Mouse (Mus musculus) adrenal gland, postnatal 4 days (tissue): ENCODE results near the gene Tmem144. TPM values are rescaled to one million over a fixed set of nuclear protein-coding genes. Genes with fewer than 3 reads are reported as not detected.
A peak's percentile ranks its signal among the peaks of the same experiment; 100 is the strongest.

Experiments used
- DNase-seq, 2 experiments: peaks; one replicate each; pipeline ENCODE4 v3.0.0; 2021 to 2022; ENCODE audit warnings: low spot score in 2 of 2, mixed read lengths in 2 of 2
- total RNA-seq, 2 experiments: library from RNA; stranded (reverse); gene quantifications; 2 replicates each; pipeline ENCODE4 v1.2.3; 2021

The Tmem144 gene
- total RNA-seq, 2 experiments from 2014 or later = 11.3 to 13.4 TPM

- no peak for DNase-seq
Measured at GRCm38 (mm10) chr3:79866089-79866488, 13.5 kb upstream of the Tmem144 start.

GRCm38 (mm10) chr3:79864824-79865223, 12.3 kb upstream of the Tmem144 start:
- no peak for DNase-seq

DNA sequence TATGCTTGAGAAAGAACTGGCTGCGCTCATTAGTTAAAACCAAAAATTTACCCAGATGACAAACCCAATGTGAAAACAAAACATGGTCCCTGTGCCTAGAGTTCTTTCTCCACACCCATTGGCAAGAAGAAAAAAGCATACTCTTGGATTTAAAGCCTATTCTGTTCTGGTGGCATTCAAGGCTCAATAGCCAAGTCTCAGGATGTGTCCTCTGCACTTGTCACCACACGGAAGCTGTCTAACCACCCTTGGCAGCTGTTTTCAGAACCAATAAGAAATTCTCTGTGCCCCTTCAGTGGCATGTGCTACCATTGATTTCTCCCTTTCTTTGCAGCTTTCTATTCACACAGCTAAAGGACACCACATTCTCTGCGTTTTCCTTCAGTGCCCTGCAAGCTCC, 5.6 kb upstream of the Tmem144 start:
- DNase-seq = no peak

GRCm38 (mm10) chr3:79857780-79858179, 5.2 kb upstream of the Tmem144 start:
- no peak for DNase-seq

GRCm38 (mm10) chr3:79852108-79852507, 465 bp downstream of the Tmem144 start:
- no peak for DNase-seq

DNA sequence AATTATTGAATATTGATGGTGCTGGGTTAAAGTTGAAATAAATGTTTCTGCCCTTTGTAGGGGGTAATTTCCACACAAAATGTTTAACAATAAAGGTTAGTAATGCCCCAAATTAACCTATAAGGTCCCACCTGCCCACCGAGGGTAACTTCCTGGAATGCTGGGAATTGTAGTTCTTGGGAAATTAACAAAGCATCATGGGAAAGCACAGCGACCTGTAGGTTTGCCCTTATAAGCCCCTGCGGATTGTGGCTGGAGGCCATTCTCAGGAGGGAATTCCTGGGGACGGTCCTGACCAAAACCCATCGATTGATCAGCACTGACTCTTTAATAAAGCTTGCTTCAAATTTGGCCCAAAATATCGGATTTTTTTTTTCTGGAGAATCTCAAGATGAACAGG, 1.9 kb downstream of the Tmem144 start:
- no peak for DNase-seq

DNA sequence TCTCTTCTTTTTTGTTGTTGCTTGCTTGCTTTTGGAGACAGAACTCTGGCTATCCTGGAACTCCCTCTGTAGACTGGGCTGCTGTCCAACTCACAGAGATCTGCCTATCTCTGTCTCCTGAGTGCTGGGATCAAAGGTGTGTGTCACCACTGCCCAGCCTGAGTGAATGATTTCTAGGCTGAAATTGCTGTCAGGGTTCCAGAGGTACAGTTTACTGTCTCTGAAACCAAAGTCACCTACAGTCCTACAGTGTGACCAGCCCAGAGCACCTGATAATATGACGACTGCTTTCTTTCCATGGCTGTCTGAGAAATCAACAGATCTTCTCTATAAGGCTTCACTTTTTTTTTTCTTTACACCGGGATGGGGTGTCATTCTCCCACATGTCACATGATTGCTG, 3.0 kb downstream of the Tmem144 start:
- no peak for DNase-seq

DNA sequence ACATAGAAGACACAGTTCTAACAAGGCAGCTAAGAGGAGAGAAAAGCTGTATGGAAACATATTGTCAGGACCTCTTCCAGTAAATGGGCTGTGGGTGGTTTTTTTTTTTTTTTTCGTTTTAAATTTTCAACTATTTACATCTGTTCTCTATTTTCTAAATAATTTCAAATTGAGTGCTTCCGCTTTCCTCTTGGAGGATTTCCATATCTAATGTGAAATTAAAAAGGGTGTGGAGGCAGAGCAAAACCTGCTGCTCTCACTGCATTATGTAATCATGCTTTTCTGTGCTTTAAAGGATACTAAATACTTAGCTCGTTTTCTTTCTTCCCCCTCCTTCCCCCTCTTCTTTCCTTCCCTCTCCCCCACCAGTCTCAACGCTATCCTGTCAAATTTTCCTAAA, 3.7 kb downstream of the Tmem144 start:
- DNase-seq = no peak

DNA sequence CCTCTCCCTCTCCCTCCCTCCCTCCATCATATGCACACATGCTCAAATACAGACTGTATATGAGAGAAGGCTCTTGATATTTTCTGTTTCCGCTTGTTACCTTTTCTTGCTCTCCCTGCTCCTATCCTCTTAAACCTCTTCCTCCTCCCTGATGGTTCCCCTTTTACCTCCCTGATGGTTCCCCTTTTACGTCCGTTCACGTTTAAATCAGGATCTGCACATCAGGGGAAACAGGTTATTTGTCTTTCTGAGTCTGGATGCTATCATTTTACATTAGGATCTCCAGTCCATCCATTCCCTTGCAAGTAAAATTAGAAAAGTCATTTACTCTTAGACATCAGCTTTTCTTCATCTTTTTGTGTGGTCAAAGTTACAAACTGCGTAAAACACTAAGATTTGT, 5.9 kb downstream of the Tmem144 start:
- DNase-seq = no peak

GRCm38 (mm10) chr3:79843999-79844398, 8.6 kb downstream of the Tmem144 start:
- no peak for DNase-seq

GRCm38 (mm10) chr3:79842616-79843016, 10.0 kb downstream of the Tmem144 start:
- peak; percentile 19 to 59 for DNase-seq

- no peak for DNase-seq
Measured at GRCm38 (mm10) chr3:79842165-79842564, 10.4 kb downstream of the Tmem144 start.

DNA sequence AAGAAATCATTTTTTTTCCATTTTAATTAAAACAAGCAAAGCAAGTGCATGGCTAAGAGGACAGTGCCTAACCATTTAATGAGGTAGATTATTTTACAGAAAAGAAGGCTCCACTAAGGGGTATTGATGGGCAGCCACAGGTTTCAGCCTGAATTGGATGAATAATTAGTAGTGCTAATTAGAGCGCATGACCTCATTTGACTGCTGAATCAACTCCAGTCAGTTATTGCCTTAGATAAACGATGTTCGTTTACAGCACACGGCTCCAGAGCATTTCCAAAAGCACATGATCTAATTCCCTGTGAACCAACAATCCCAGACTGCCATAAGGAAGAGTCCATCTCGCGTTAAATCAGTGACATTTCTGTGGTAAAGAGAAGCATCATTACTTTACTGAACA, 11.1 kb downstream of the Tmem144 start:
- DNase-seq = no peak

GRCm38 (mm10) chr3:79838751-79839150, 13.8 kb downstream of the Tmem144 start:
- DNase-seq = no peak

DNA sequence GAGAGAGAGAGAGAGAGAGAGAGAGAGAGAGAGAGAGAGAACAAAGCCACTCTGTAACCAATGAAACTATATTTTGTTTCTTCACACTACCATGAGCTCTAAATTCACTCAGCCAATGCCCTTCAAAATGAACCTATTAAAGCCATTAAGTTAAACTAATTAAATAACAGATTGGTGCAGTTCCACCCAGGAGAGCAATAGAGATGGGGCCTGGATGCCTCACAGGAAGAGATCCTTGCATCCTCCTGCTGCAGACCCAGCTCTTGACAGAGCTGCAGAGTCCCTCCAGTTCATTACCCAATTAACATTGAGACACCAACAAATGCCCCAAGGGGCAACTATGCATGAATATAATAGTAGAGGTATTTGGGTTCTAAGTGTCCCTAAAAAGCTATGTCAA, 23.3 kb downstream of the Tmem144 start:
- no peak for DNase-seq

- DNase-seq = no peak
Measured at GRCm38 (mm10) chr3:79825067-79825780, 27.3 kb downstream of the Tmem144 start.

DNA sequence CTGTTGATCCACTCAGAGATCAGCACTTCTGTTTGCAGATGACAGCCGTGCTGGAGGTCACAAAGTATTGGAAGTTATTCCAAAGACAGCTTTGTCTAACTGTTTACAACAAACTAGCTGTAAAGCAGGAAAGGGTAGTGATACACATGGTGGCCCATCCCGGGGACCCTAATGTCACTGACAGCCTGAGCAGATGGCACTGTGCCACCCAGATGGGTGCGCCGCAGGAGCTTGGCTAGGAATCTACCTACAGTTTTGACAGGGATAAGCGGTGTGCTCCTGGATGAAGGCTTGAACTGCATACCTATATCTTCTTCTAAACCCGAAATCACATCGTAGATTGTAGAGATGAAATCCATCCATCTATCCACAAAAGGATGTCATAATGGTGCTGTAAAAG, 29.4 kb downstream of the Tmem144 start:
- no peak for DNase-seq

DNA sequence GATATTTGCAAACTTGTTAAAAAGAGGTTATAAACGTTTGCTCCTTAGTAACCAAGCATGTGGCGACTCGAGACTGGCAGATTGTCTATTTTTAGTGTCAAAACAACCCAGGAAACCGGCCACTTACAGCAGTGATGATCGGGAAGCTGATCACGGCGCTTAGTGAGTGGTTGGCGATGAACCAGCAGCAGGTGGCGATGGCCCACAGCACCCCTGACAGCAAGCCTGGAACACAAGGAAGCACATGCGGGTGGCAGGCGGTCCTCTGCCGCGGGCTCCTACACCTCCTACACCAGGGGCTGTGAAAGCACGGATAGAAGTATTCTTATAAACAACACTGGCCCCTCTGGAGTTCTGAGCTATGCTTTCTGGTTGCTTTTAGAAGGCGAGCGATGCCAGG, 31.4 kb downstream of the Tmem144 start:
- no peak for DNase-seq

DNA sequence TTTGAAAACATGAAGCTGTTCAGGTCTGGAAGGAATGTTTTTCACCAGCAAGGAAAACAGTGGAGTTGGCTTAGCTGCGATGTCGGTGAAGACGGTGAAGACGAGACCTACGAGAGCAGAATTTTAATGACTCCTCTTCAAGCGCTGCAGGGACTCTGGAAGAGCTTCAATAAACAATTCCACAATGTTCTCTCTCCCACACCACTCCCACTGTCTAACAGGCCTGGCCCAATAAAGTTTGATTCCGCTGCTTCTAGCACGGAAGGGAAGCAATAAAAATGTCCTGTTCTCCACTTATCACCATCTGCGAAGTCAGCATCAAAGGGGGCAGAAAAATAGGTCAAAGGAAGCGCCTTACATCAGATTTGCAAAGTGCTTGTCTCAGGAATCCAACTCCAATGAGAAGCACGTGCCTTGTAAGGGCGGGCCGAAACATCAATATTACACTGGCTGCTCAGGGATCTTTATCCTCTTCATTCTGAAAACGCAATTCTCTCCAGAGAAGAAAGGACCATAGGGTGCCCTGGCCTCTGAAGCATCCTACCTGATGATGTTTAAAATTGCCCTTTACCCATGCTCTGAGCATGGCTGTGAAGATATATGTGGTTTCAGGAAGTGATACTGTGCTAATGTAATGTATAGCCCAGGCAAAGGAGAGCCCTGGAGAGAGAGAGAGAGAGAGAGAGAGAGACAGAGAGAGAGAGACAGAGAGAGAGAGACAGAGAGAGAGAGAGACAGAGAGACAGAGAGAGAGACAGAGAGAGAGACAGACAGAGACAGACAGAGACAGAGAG, 34.2 kb downstream of the Tmem144 start:
- no peak for DNase-seq

- no peak for DNase-seq
Measured at GRCm38 (mm10) chr3:79816229-79816628, 36.3 kb downstream of the Tmem144 start.

- DNase-seq = peak; percentile 26 to 50
Measured at GRCm38 (mm10) chr3:79813814-79814490, 38.6 kb downstream of the Tmem144 start.

DNA sequence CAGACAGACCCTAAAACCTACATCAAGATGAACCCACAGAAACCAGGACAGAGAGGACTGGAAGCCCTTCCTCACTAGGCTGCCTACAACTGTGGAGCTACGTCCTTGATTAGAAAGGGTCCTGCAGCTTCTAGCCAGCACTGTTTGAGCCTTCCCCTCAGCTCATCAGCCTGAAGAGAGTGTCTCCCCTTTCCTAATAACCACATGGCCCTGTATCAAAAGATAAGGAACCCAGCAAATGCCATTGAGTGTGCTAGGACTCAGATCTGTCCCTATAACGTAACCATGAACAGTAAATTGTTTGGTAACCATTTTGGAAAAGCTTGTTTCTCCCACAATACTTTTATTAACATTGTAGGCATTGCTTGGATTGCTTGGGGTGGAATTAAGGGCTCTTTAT, 40.5 kb downstream of the Tmem144 start:
- DNase-seq = no peak
